Mouse (Mus musculus) stomach, postnatal 0 days (tissue): ENCODE data around the gene Fez1.

Experiments used
- CTCF ChIP-seq: IDR thresholded peaks from 2 replicates; pipeline ENCODE4 v1.5.1; 2016; ENCODE audit warnings: antibody characterized with exemption, low read depth, mild to moderate bottlenecking, moderate library complexity
- EP300 ChIP-seq: optimal IDR thresholded peaks from 2 replicates; pipeline ENCODE3; 2016; ENCODE audit warnings: antibody characterized with exemption

DNA sequence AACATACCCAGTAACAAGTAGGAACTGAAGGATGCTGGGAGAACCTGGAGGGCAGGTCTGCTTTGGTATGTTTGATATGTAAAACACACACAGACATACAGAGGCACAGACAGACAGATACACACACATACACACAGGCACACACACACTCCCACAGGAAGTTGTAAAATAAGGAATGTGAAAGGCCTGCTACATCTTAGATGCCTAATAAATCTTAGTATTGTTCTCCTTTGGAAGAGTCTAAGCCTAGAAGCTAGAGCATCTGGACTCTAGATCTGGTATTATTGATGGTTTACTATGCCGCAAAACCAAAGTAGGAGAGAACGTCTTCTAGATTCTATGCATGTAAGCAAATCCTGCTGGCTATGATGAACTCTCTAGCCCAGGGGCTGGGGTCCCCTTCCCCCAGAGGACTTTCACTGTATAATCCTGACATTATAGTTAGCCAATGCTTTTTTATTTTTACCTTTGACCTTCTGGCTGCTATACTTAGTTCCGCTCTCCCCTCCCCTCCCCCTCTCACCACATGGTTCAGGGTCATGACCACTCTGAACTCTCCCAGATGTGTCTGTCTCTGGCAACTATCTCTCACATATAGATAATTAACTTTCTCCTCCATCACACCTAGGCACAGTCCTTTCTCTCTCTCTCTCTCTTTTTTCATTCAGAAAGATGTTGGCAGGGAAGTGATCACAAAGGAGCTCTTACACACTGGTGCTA lies 16.2 kb upstream of the Fez1 start:
- TF ChIP-seq EP300, result no peak
- TF ChIP-seq CTCF, result no peak
